Comparison of ENCODE assay signal across 27 mouse cellular contexts in the genomic region with DNA sequence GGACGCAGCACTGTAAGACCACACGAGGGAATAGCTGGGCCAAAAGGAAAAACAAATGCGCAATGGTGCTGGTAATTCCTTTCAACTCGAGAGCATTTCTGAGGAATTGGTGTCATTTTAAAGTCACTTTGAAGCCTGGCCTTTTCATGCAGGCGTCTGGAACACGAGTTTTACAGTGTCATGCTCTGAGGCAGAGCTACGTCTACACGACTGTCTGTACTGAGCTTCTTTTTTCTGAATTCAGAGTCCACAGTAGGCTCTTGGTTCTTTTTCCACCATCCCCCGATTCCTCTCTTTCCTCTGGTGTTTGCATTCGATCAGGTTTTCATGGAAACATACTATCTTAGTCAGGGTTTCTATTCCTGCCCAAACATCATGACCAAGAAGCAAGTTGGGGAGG.
"Had no signal": no experiment of that assay in that cellular context is flagged by ENCODE, and none has a peak within 500 bp of the region (broad histone marks: within the 10 kb centered on the region; RNA-seq: fewer than 3 reads in every experiment).

No protein-coding gene starts in this region.

- ATAC-seq: forebrain, embryonic 13.5 days; forebrain, embryonic 14.5 days; forebrain, embryonic 15.5 days; forebrain, embryonic 16.5 days; forebrain, postnatal 0 days had no signal

- H3K4me3 ChIP-seq: embryonic facial prominence, embryonic 10.5 days; embryonic facial prominence, embryonic 12.5 days; embryonic facial prominence, embryonic 13.5 days; embryonic facial prominence, embryonic 15.5 days; erythroblast, embryonic 14.5 days; forebrain, embryonic 10.5 days; forebrain, embryonic 12.5 days; forebrain, embryonic 13.5 days; forebrain, embryonic 15.5 days; gastrocnemius, adult 2 months had no signal

- H3K9me3 ChIP-seq: embryonic facial prominence, embryonic 10.5 days; embryonic facial prominence, embryonic 12.5 days; embryonic facial prominence, embryonic 13.5 days; embryonic facial prominence, embryonic 15.5 days; forebrain, embryonic 10.5 days; forebrain, embryonic 12.5 days; forebrain, embryonic 13.5 days; forebrain, embryonic 15.5 days had no signal

- H3K9ac ChIP-seq: embryonic facial prominence, embryonic 12.5 days; embryonic facial prominence, embryonic 13.5 days; embryonic facial prominence, embryonic 15.5 days; forebrain, embryonic 12.5 days; forebrain, embryonic 13.5 days; forebrain, embryonic 15.5 days; forebrain, postnatal 0 days had no signal

- H3K27ac ChIP-seq: embryonic facial prominence, embryonic 10.5 days; embryonic facial prominence, embryonic 12.5 days; embryonic facial prominence, embryonic 13.5 days; embryonic facial prominence, embryonic 15.5 days; forebrain, embryonic 10.5 days; forebrain, embryonic 12.5 days; forebrain, embryonic 13.5 days; forebrain, embryonic 15.5 days; gastrocnemius, adult 2 months had no signal

- H3K27me3 ChIP-seq: embryonic facial prominence, embryonic 12.5 days; embryonic facial prominence, embryonic 13.5 days; embryonic facial prominence, embryonic 15.5 days; forebrain, embryonic 12.5 days; forebrain, embryonic 13.5 days; forebrain, embryonic 15.5 days had no signal

- H3K36me3 ChIP-seq: embryonic facial prominence, embryonic 10.5 days; embryonic facial prominence, embryonic 12.5 days; embryonic facial prominence, embryonic 13.5 days; embryonic facial prominence, embryonic 15.5 days; forebrain, embryonic 10.5 days; forebrain, embryonic 12.5 days; forebrain, embryonic 15.5 days had no signal

- DNase-seq: cerebellum, adult 2 months; cerebellum, adult 8-10 months; cerebellum, adult 9-10 months; cerebellum, adult 9-11 months; cerebellum, postnatal 10 days; cerebellum, postnatal 14 days; cerebellum, postnatal 25 days; cerebellum, postnatal 36 days; embryo, embryonic 11 days; forebrain, postnatal 0 days; gastrocnemius, adult 2 months; gastrocnemius, postnatal 10 days; gastrocnemius, postnatal 14 days; gastrocnemius, postnatal 25 days; gastrocnemius, postnatal 36 days; heart, adult 18-20 months had no signal

- H3K4me2 ChIP-seq: embryonic facial prominence, embryonic 12.5 days; embryonic facial prominence, embryonic 13.5 days; embryonic facial prominence, embryonic 15.5 days; forebrain, embryonic 12.5 days; forebrain, embryonic 13.5 days; forebrain, embryonic 15.5 days had no signal

- H3K4me1 ChIP-seq: embryonic facial prominence, embryonic 13.5 days; embryonic facial prominence, embryonic 15.5 days; forebrain, embryonic 10.5 days; forebrain, embryonic 12.5 days; forebrain, embryonic 13.5 days; forebrain, embryonic 15.5 days had no signal
